Mouse (Mus musculus) adipocyte (in vitro differentiated cells): Measurements from ENCODE around the gene Gm732.

Experiments used
- DNase-seq: peaks from one replicate; pipeline ENCODE4 v3.0.0-alpha.2; 2016; ENCODE audit warnings: low spot score

Gm732 gene

DNA sequence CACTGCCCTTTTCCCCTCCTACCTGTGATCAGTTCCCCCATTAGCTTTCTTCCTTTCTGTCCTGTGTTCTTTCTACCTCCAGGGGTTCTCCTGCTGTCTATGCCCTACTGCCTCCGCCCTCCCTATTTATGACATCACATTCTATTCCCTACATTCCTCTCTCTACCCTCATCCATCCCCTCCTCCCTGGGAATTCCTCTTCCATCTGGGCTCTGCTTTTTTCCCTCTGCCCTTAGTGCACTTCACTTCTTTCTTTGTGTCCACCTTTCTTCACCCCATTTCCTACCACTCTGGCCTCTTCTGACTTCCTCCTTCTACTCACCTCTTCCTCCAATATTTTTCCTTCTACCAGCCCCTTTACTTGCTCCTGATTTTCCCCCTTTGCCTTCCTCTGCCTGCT is at the start of gene Gm732:
TSS of gene Gm732 (minus strand) at position 101 of the 400 bp plus-strand sequence.
- DNase-seq, result no peak
